Mouse (Mus musculus): ENCODE measurements around the gene Ppm1a.

The Ppm1a gene

GRCm38 (mm10) chr12:72809798-72810197 is 52.5 kb downstream of the Ppm1a start:
- intact Hi-C loops (cut with DNase I) = no loop called here

GRCm38 (mm10) chr12:72811588-72811987 is 54.3 kb downstream of the Ppm1a start:
- intact Hi-C loops (cut with DNase I) = no loop called here

GRCm38 (mm10) chr12:72820940-72821431 is 63.7 kb downstream of the Ppm1a start:
- intact Hi-C loops (cut with DNase I) = no loop called here

- intact Hi-C loops (cut with DNase I) = no loop called here
Measured at GRCm38 (mm10) chr12:72821589-72821988, 64.3 kb downstream of the Ppm1a start.

GRCm38 (mm10) chr12:72825656-72826055 is 68.4 kb downstream of the Ppm1a start:
- intact Hi-C loops (cut with DNase I) = no loop called here

GRCm38 (mm10) chr12:72828846-72829556 is 71.7 kb downstream of the Ppm1a start:
- intact Hi-C loops (cut with DNase I) = no loop called here

- intact Hi-C loops (cut with DNase I) = no loop called here
Measured at GRCm38 (mm10) chr12:72829777-72830176, 72.5 kb downstream of the Ppm1a start.

GRCm38 (mm10) chr12:72830317-72830716 is 73.1 kb downstream of the Ppm1a start:
- intact Hi-C loops (cut with DNase I) = no loop called here

GRCm38 (mm10) chr12:72831711-72832432 is 74.6 kb downstream of the Ppm1a start:
- intact Hi-C loops (cut with DNase I) = no loop called here

GRCm38 (mm10) chr12:72834773-72835517 is 77.7 kb downstream of the Ppm1a start:
- intact Hi-C loops (cut with DNase I) = no loop called here

GRCm38 (mm10) chr12:72835518-72836015 is 78.3 kb downstream of the Ppm1a start:
- intact Hi-C loops (cut with DNase I) = no loop called here

GRCm38 (mm10) chr12:72837302-72837701 is 80.0 kb downstream of the Ppm1a start:
- intact Hi-C loops (cut with DNase I) = no loop called here

- intact Hi-C loops (cut with DNase I) = no loop called here
Measured at GRCm38 (mm10) chr12:72841500-72841899, 84.2 kb downstream of the Ppm1a start.

GRCm38 (mm10) chr12:72843135-72843534 is 85.9 kb downstream of the Ppm1a start:
- intact Hi-C loops (cut with DNase I) = no loop called here

- intact Hi-C loops (cut with DNase I) = no loop called here
Measured at GRCm38 (mm10) chr12:72843555-72843954, 86.3 kb downstream of the Ppm1a start.

- intact Hi-C loops (cut with DNase I) = no loop called here
Measured at GRCm38 (mm10) chr12:72843973-72844620, 86.8 kb downstream of the Ppm1a start.

GRCm38 (mm10) chr12:72845946-72846345 is 88.7 kb downstream of the Ppm1a start:
- intact Hi-C loops (cut with DNase I) = no loop called here

- intact Hi-C loops (cut with DNase I) = loop anchor here (1.0 kb wide), 1 partner anchor 128 kb away; no protein-coding TSS in a partner anchor
Measured at GRCm38 (mm10) chr12:72847725-72848124, 90.5 kb downstream of the Ppm1a start.
